Mouse (Mus musculus) right cerebral cortex, postnatal 25 days (tissue): ENCODE measurements around the gene Ccdc136.

Source experiments
- DNase-seq: peaks from one replicate; pipeline ENCODE4 v3.0.0; 2022

Gene Ccdc136

GRCm38 (mm10) chr6:29396714-29397540 lies 818 bp downstream of the Ccdc136 start:
- DNase-seq: peak; percentile 19

- DNase-seq: peak; percentile 50
These were observed 1.5 kb downstream of the Ccdc136 start for GRCm38 (mm10) chr6:29397575-29397974.

GRCm38 (mm10) chr6:29399851-29400250 lies 3.7 kb downstream of the Ccdc136 start:
- no peak for DNase-seq

- DNase-seq: no peak
These were observed 6.7 kb downstream of the Ccdc136 start for GRCm38 (mm10) chr6:29402693-29403342.

GRCm38 (mm10) chr6:29406412-29406811 lies 10.3 kb downstream of the Ccdc136 start:
- no peak for DNase-seq

- no peak for DNase-seq
These were observed 19.3 kb downstream of the Ccdc136 start for GRCm38 (mm10) chr6:29415446-29415845.

- no peak for DNase-seq
These were observed 24.5 kb downstream of the Ccdc136 start for GRCm38 (mm10) chr6:29420596-29420995.

GRCm38 (mm10) chr6:29425118-29425517 lies 29.0 kb downstream of the Ccdc136 start:
- no peak for DNase-seq

- DNase-seq: no peak
These were observed 30.2 kb downstream of the Ccdc136 start for GRCm38 (mm10) chr6:29426331-29426730.

GRCm38 (mm10) chr6:29428171-29428570 lies 32.1 kb downstream of the Ccdc136 start:
- DNase-seq: no peak

GRCm38 (mm10) chr6:29430681-29431420 lies 34.7 kb downstream of the Ccdc136 start:
- DNase-seq: no peak

GRCm38 (mm10) chr6:29431473-29431872 lies 35.4 kb downstream of the Ccdc136 start:
- DNase-seq: no peak

- DNase-seq: no peak
These were observed 36.0 kb downstream of the Ccdc136 start for GRCm38 (mm10) chr6:29432156-29432555.

- no peak for DNase-seq
These were observed 36.5 kb downstream of the Ccdc136 start for GRCm38 (mm10) chr6:29432676-29433037.

GRCm38 (mm10) chr6:29433038-29433803 lies 37.1 kb downstream of the Ccdc136 start, which contains the start of gene Flnc:
Flnc (plus strand) TSS chr6:29433256.
- DNase-seq: no peak

GRCm38 (mm10) chr6:29433804-29434795 lies 38.0 kb downstream of the Ccdc136 start:
- DNase-seq: no peak

GRCm38 (mm10) chr6:29434911-29435691 lies 39.0 kb downstream of the Ccdc136 start:
- DNase-seq: no peak

- DNase-seq: no peak
These were observed 39.9 kb downstream of the Ccdc136 start for GRCm38 (mm10) chr6:29435940-29436451.

- no peak for DNase-seq
These were observed 40.4 kb downstream of the Ccdc136 start for GRCm38 (mm10) chr6:29436461-29436934.

- no peak for DNase-seq
These were observed 43.1 kb downstream of the Ccdc136 start for GRCm38 (mm10) chr6:29439251-29439650.
